Comparison of ENCODE assay signal across 9 mouse cellular contexts in the genomic region with DNA sequence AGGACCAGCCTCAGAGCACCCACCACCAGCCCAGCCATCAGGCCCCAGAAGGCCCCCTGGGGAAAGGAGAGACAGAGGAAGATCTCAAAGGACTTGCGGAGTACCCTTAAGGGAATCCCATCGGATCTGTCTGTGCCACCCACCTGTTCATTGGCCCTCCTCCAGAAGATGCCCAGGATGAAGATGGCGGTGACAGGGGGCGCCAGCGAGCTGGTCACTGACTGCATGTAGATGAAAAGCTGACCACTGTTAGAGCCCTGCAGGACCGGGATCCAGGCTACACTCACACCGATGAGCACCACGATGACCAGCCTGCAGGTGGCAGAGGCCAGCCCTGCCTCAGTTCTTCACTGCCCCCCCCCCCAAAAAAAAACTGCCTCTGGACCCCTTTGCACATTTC. TPM values are rescaled to one million over a fixed set of nuclear protein-coding genes. Genes with fewer than 3 reads are reported as not detected.
DNase-seq lines count a peak whose midpoint lies in the region; ATAC-seq and TF ChIP-seq lines count a peak whose summit lies in the region.
"Had no signal": no experiment of that assay in that cellular context is flagged by ENCODE, and none has a peak within 500 bp of the region (broad histone marks: within the 10 kb centered on the region; RNA-seq: fewer than 3 reads in every experiment).

No protein-coding gene starts in this region.

- H3K4me3 ChIP-seq in ES-Bruce4 (ENCODE audit: low read depth, low read length), result no peak overlapping the region
- H3K4me3 ChIP-seq in embryonic facial prominence, embryonic 12.5 days, result no peak overlapping the region
- H3K4me3 ChIP-seq: megakaryocyte, embryonic 14.5 days had no signal

- DNase-seq in layer of hippocampus, postnatal 10 days (ENCODE audit: low spot score in 2 of 2), result peak; percentile 37 to 58
- no peak for DNase-seq in layer of hippocampus, postnatal 36 days
- peak; percentile 56 for DNase-seq in adrenal gland, postnatal 10 days
- peak; percentile 40 for DNase-seq in retina, postnatal 1 day

- no peak overlapping the region for H3K4me2 ChIP-seq in embryonic facial prominence, embryonic 12.5 days (replicated peaks)

- no peaks in the 10 kb centered on the region for H3K36me3 ChIP-seq in ES-Bruce4 (ENCODE audit: control insufficient read depth, insufficient read depth, low read length, poor library complexity, severe bottlenecking)
- H3K36me3 ChIP-seq in embryonic facial prominence, embryonic 12.5 days, result no peaks in the 10 kb centered on the region

- no peak overlapping the region for H3K27ac ChIP-seq in ES-Bruce4 (ENCODE audit: insufficient read depth, low read length)
- H3K27ac ChIP-seq in embryonic facial prominence, embryonic 12.5 days, result no peak overlapping the region

- TF ChIP-seq CTCF in ES-Bruce4 (IDR thresholded peaks at IDR 0.05; ENCODE audit: low read depth, low read length), result peak; percentile 68

- WGBS in embryonic facial prominence, embryonic 12.5 days, result 34% methylated on average over 8 of the region's 8 CpGs

- TF ChIP-seq POLR2A in ES-Bruce4 (IDR thresholded peaks at IDR 0.05; ENCODE audit: insufficient read depth, low read length), result no peak

- H3K9me3 ChIP-seq in ES-Bruce4 (replicated peaks; ENCODE audit: control insufficient read depth, insufficient read depth, low read length, poor library complexity, severe bottlenecking), result no peaks in the 10 kb centered on the region
- no peaks in the 10 kb centered on the region for H3K9me3 ChIP-seq in embryonic facial prominence, embryonic 12.5 days
- H3K9me3 ChIP-seq: megakaryocyte, embryonic 14.5 days had no signal

- no peaks in the 10 kb centered on the region for H3K27me3 ChIP-seq in ES-Bruce4 (ENCODE audit: control insufficient read depth, insufficient read depth, low read length, poor library complexity, severe bottlenecking)
- 0 out of 2 replicates have a peak, but pooled peaks cover 9% of the 10 kb centered on the region for H3K27me3 ChIP-seq in embryonic facial prominence, embryonic 12.5 days

- TF ChIP-seq EP300 in ES-Bruce4 (IDR thresholded peaks at IDR 0.05; ENCODE audit: insufficient read depth, low read depth, low read length), result no peak

- no peak overlapping the region for H3K9ac ChIP-seq in ES-Bruce4 (ENCODE audit: low read depth, poor library complexity, severe bottlenecking)
- peak overlapping the region; percentile 15; the same call in 1 of the 2 replicates for H3K9ac ChIP-seq in embryonic facial prominence, embryonic 12.5 days

- ATAC-seq in embryonic facial prominence, embryonic 12.5 days (ENCODE audit: insufficient number of reproducible peaks, insufficient read depth, low FRiP score, low TSS enrichment), result no peak
- no peak for ATAC-seq in monocyte, adult 5-6 weeks (replicated peaks; ENCODE audit: insufficient number of reproducible peaks, low FRiP score, low TSS enrichment, poor library complexity, severe bottlenecking)

- peaks cover 9% of the 10 kb centered on the region for H3K4me1 ChIP-seq in ES-Bruce4 (ENCODE audit: control insufficient read depth, insufficient read depth, low read length)
- peaks cover 31% of the 10 kb centered on the region for H3K4me1 ChIP-seq in embryonic facial prominence, embryonic 12.5 days

RNA-seq across cellular contexts. Expression of gene Fam83g, which starts 10.2 kb away (rescaled TPM):
- total RNA-seq in layer of hippocampus, postnatal 10 days (2021), result not detected
- not detected for total RNA-seq in layer of hippocampus, postnatal 36 days (2021)
- polyA plus RNA-seq in ES-Bruce4 (2011; ENCODE audit: insufficient read depth, insufficient read length, low read depth, missing spikeins), result 7.7 and 8.7 TPM in 2 replicates
- under 1 TPM; 0.78 to 0.85 TPM for total RNA-seq in adrenal gland, postnatal 10 days (2021)
- polyA plus RNA-seq in embryonic facial prominence, embryonic 12.5 days (2016; fragmentation: Nextera tagmentation; extraction: Ambion mirVana), result 1.5 and 1.9 TPM in 2 replicates
- 0.10 TPM in 1 of 3 replicates, not detected in the others for total RNA-seq in monocyte, adult 5-6 weeks (2017)

RNA-seq across cellular contexts. Expression of gene Grap, which starts 20.6 kb away (rescaled TPM):
- total RNA-seq in layer of hippocampus, postnatal 10 days (2021), result 10 to 100 TPM in 1 of 2 experiments, 1 to 10 TPM in 1; 9.6 to 10.4 TPM
- 1 to 10 TPM; 4.5 to 6.9 TPM for total RNA-seq in layer of hippocampus, postnatal 36 days (2021)
- polyA plus RNA-seq in ES-Bruce4 (2011; ENCODE audit: insufficient read depth, insufficient read length, low read depth, missing spikeins), result not detected in 2 replicates
- total RNA-seq in adrenal gland, postnatal 10 days (2021), result 10 to 100 TPM; 16.0 to 17.3 TPM
- 7.4 and 8.5 TPM in 2 replicates for polyA plus RNA-seq in embryonic facial prominence, embryonic 12.5 days (2016; fragmentation: Nextera tagmentation; extraction: Ambion mirVana)
- total RNA-seq in monocyte, adult 5-6 weeks (2017), result 14.6 to 39.1 TPM (median 19.1 TPM) in 3 replicates

RNA-seq across cellular contexts. Expression of gene Slc5a10, which starts 46.9 kb away (rescaled TPM):
- total RNA-seq in layer of hippocampus, postnatal 10 days (2021), result under 1 TPM in 1 of 2 experiments, not detected in 1; 0.69 TPM
- total RNA-seq in layer of hippocampus, postnatal 36 days (2021), result under 1 TPM; 0.38 to 0.47 TPM
- 0.35 TPM in 1 of 2 replicates, not detected in the other for polyA plus RNA-seq in ES-Bruce4 (2011; ENCODE audit: insufficient read depth, insufficient read length, low read depth, missing spikeins)
- total RNA-seq in adrenal gland, postnatal 10 days (2021), result under 1 TPM in 1 of 2 experiments, not detected in 1; 0.15 TPM
- polyA plus RNA-seq in embryonic facial prominence, embryonic 12.5 days (2016; fragmentation: Nextera tagmentation; extraction: Ambion mirVana), result 0.09 TPM in 1 of 2 replicates, not detected in the other
- total RNA-seq in monocyte, adult 5-6 weeks (2017), result not detected in 3 replicates
- total RNA-seq: hematopoietic stem cell, adult 5-6 weeks had no signal

Comparison
In these comparisons a context has a peak if more than half of its experiments do, and no peak if none do; other contexts are left out.
1. DNase-seq: peak in layer of hippocampus, postnatal 10 days (2 of 2), adrenal gland, postnatal 10 days (single experiment) and retina, postnatal 1 day (single experiment); none in layer of hippocampus, postnatal 36 days (0 of 2).